Mouse (Mus musculus): Measurements from ENCODE around the gene Ror1. TPM values are rescaled to one million over a fixed set of nuclear protein-coding genes. Genes with fewer than 3 reads are reported as not detected.

The Ror1 gene
- total RNA-seq, 2 experiments from 2014 or later: not detected

DNA sequence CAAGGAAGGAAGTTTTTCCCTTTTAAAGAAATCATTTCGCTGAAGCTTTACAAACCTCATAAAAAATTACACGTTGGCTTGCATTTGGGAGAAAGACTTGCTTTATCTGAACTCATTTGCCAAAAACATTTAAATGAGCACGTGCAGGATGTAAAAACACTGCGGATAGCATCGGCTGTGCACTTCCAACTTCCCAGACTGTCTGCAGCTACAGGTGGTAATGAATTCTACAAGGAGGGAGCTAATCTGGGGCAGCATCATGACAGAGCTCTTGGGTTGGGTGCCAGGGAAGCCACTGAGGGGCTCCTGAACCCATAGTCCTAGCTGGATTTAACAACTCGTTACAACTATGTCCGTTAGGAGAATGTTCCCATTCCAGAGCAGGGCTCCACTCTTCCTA lies 268.1 kb downstream of the Ror1 start:
- ATAC-seq (replicated peaks; ENCODE audit: low FRiP score, poor library complexity, severe bottlenecking): no peak

DNA sequence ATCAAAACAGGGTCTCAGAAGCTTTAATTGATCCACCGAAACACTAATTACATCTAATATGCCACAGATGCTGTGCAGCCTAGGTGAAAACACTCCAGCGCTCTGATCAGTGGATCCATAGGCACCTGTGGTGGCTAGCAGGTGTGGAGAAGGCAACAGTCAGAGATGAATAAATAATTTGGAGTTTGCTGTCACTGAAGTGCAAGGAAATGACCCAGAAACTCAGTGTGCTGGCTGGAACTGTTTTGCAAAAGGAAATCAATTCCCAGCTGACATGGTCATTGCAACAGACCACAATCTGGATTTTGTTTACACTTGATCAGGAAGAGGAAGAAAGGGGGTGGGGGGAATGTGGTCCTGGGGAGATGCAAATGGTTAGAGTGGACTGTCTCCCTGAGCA lies 273.1 kb downstream of the Ror1 start:
- ATAC-seq (replicated peaks; ENCODE audit: low FRiP score, poor library complexity, severe bottlenecking): no peak

DNA sequence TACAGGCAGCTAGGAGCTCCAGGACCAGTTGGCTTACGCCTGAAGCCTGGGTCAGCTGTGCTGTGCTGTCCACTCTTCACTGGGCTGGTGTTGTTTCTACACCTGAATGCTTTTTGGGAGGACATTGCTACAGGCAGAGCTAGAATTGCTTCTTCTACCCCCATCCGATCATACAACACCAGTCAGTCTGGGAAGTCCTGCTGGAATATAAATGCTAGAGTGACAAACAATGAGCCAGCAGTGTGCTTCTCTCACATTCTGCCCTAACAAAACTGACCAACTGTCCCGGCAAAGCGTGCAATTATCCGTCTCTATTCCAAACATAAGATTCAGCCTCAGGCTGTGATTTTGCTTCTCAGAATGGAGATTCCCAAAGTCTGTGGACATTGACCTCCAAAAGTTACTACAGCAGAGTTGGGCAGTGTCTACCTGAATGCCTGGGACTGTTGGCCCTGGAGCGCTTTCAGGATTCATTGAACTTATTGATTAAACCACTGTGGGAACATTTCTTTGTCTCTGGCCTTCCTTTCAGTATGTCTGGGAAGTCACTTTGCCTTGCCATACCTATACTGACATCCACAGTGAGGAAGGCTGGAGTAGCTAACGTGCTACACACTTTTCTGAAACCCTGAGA lies 274.1 kb downstream of the Ror1 start:
- no peak for ATAC-seq (replicated peaks; ENCODE audit: low FRiP score, poor library complexity, severe bottlenecking)

- ATAC-seq (replicated peaks; ENCODE audit: low FRiP score, poor library complexity, severe bottlenecking): no peak
Observed at GRCm38 (mm10) chr4:100372806-100373205, 277.2 kb downstream of the Ror1 start.

GRCm38 (mm10) chr4:100373780-100374179 lies 278.2 kb downstream of the Ror1 start:
- no peak for ATAC-seq (replicated peaks; ENCODE audit: low FRiP score, poor library complexity, severe bottlenecking)

- ATAC-seq (replicated peaks; ENCODE audit: low FRiP score, poor library complexity, severe bottlenecking): no peak
Observed at GRCm38 (mm10) chr4:100375286-100375685, 279.7 kb downstream of the Ror1 start.

- no peak for ATAC-seq (replicated peaks; ENCODE audit: low FRiP score, poor library complexity, severe bottlenecking)
Observed at GRCm38 (mm10) chr4:100376163-100376562, 280.6 kb downstream of the Ror1 start.

DNA sequence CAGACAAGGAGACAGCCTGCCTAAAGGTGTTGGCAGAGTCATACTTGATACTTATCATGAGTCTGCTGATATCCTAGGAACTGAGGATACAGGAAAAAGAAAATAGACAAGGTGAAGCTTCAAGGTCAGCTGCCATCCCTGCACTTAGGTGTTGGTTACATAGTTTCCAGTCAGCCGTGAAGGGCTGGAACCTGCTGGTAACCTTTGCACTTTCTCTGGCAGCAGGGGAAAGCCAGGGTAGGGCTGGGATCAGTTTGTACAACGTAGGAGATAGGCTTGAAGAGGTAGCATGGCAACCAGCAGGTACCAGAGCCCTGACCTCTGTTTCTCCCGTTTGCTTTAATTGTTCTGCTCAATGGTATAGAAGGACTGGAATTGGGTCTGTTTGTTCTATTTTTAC lies 281.6 kb downstream of the Ror1 start:
- no peak for ATAC-seq (replicated peaks; ENCODE audit: low FRiP score, poor library complexity, severe bottlenecking)

DNA sequence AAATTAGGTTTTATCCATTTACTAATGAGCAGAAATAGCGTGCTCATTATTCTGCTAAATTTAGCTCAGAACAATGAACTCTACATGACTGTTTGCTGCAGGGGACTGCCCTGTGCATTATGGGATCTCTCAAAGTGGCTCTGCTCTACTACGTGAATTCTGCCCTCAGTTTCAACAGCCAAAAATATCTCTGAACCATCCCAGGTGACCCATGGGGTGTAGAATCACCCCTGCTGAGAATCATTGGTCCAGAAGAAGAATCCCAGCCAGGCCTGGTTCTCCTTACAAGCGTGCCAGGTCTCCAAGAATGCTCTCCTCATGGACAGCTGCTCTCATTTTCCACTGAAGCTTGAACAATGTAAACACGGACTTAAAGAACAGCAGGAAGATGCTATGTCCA lies 282.4 kb downstream of the Ror1 start:
- no peak for ATAC-seq (replicated peaks; ENCODE audit: low FRiP score, poor library complexity, severe bottlenecking)

DNA sequence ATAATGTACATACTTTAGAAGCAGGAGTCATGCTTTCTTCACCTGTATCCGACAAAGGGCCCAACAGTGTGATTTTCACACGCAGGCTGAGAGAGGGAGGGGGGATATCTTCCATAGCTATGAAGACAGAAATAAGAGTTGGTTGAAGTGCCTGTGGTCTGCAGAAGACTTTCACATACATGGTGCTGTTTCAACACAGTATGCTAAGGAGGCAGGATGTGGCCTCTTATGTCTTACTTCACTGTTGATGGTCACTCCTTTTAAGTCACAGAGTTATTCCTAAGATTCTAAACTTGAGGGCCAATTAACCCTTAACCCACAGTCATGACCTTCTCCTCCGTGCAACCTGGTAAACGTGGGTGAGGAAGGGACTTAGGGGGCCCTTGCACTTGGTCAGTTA lies 286.2 kb downstream of the Ror1 start:
- no peak for ATAC-seq (replicated peaks; ENCODE audit: low FRiP score, poor library complexity, severe bottlenecking)

- no peak for ATAC-seq (replicated peaks; ENCODE audit: low FRiP score, poor library complexity, severe bottlenecking)
Observed at GRCm38 (mm10) chr4:100386272-100386988, 290.8 kb downstream of the Ror1 start.

DNA sequence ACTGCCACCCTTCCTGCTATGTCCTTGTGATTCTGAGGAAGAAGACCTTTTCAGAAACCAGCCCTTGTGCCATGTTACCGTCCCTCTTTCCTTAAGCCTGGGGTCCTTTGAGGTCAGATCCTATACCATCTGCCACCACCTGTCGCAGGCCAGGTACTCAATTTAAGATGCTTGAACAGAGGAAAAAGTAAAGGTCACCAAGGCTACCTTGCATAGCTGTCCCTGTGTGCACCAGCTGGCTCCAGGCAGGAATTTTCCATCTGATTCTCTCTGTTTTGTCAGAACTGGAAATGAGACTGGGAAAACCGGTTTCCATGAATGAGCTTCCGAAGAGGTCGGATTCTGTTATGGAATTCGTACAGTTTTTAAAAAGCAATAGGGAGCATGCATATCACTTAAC lies 294.8 kb downstream of the Ror1 start:
- no peak for ATAC-seq (replicated peaks; ENCODE audit: low FRiP score, poor library complexity, severe bottlenecking)

GRCm38 (mm10) chr4:100391021-100391420 lies 295.4 kb downstream of the Ror1 start:
- no peak for ATAC-seq (replicated peaks; ENCODE audit: low FRiP score, poor library complexity, severe bottlenecking)

DNA sequence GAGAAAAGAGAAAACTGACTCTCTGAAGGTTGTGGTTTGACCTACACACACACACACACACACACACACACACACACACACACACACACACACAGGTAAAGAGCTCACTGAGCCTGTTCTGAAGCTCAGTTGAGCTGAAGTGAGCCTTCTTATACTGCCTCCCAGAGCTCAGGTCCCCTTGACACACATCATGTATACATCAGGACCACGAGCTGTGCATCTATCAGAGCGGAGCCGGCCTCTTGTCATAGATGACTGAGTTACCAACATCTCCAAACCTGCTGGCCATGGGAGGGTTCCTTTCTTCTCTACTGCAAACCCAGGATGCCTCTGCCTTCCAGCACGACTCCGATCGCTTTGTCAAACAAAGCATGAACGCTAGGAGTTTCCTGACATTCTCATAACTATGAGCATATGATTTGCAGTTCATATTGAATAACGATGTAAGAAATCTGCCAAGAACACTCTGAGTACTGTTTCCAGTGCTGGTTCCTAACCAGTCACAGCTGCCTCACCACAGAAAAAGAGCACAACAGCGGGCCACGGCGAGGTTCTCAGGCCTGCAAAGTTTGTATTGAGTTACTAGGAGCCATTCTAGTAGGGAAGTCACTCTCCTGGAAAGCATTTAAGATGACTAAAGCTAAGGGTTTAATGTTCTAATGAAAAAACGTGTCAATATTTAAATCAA lies 297.9 kb downstream of the Ror1 start:
- no peak for ATAC-seq (replicated peaks; ENCODE audit: low FRiP score, poor library complexity, severe bottlenecking)

- no peak for ATAC-seq (replicated peaks; ENCODE audit: low FRiP score, poor library complexity, severe bottlenecking)
Observed at GRCm38 (mm10) chr4:100395407-100395806, 299.8 kb downstream of the Ror1 start.

- ATAC-seq (replicated peaks; ENCODE audit: low FRiP score, poor library complexity, severe bottlenecking): no peak
Observed at GRCm38 (mm10) chr4:100398079-100398478, 302.5 kb downstream of the Ror1 start.

DNA sequence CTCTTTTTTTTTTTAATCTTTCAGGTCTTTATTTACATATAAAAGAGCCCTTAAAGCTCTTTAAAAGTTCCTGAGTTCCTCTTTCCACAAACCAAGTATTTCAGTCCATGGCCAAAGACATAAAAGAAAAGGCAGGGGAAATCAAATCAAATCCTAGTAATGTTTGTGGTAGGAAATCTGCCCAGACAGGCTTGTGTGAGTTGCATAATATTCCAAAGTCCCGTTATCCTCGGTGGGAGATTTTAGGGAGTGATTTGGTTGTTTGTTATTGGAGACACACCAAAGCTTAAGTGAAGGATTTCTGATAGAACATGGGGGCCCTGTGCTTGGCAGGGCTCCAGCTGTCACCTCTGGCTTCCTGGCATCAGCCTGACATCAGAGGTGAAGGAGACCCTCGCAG lies 305.5 kb downstream of the Ror1 start:
- no peak for ATAC-seq (replicated peaks; ENCODE audit: low FRiP score, poor library complexity, severe bottlenecking)

DNA sequence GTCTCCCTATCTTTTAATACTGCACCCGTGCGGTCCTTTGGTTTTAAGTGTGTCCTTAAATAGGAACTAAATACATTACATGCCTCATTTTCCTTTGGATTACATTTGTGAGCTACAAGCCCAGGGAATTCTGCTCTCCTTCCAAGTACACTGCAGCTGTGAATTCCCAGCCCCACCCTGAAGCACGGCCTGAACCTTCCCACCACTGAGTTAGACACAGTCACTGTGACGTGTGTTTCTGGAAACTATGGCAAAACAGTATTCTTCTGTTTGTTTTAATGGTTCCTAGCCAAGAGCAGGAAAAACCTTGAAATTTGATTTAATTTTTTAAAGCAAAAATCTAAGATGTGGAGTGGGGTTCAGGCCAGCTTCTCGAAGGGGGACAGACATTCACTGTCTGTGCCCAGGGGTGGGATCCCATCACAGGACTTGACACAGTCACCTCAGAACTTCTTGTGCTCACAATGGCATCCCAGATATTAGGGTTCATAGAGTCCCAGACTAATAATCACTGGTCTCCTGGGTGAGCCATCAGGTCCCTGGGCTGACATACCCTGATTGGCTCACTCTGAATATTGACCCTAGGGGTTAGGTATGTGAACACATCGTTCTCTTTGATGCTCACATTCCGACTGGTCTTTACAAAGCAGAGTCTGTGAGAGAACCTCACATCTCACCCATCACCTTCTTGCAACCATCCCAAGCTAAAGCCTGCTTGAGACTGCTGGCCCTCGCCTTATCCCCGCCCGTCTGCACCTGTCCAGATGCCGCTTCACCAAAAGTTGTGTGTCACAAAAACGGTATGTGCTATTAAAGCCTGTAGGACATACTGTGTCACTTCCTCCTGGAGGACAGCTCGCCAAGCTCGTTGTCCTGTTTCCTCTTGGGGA lies 306.2 kb downstream of the Ror1 start:
- ATAC-seq (replicated peaks; ENCODE audit: low FRiP score, poor library complexity, severe bottlenecking): no peak

- no peak for ATAC-seq (replicated peaks; ENCODE audit: low FRiP score, poor library complexity, severe bottlenecking)
Observed at GRCm38 (mm10) chr4:100407261-100407874, 311.8 kb downstream of the Ror1 start.

- ATAC-seq (replicated peaks; ENCODE audit: low FRiP score, poor library complexity, severe bottlenecking): no peak
Observed at GRCm38 (mm10) chr4:100409521-100409920, 313.9 kb downstream of the Ror1 start.
